Mouse (Mus musculus) midbrain, postnatal 0 days (tissue): ENCODE results near the gene Cys1. TPM values are rescaled to one million over a fixed set of nuclear protein-coding genes. Genes with fewer than 3 reads are reported as not detected.

Experiments
- ATAC-seq: fragments of 200-750 bp; cut with Nextera tagmentation; 2 replicates; pipeline ENCODE4 v1.8.0; 2017; ENCODE audit warnings: moderate number of reproducible peaks, mild to moderate bottlenecking, moderate TSS enrichment, moderate library complexity; ENCODE audit not compliant: low FRiP score
- DNase-seq: peaks from one replicate; pipeline ENCODE4 v3.0.0-alpha.2; 2015; ENCODE audit warnings: low spot score
- H3K27ac ChIP-seq: fragments of 300-500 bp; sonication (generic); 2 replicates; pipeline ENCODE4 v1.5.1; 2014; ENCODE audit warnings: low read depth, mild to moderate bottlenecking, low read length, mixed read lengths
- H3K27me3 ChIP-seq: fragments of 300-500 bp; sonication (generic); 2 replicates; pipeline ENCODE4 v1.6.1; 2014; ENCODE audit warnings: low read length, control low read depth, mixed read lengths; ENCODE audit not compliant: insufficient read depth
- H3K36me3 ChIP-seq: fragments of 300-500 bp; sonication (generic); 2 replicates; pipeline ENCODE4 v1.6.1; 2014; ENCODE audit warnings: low read length, control low read depth, mixed read lengths; ENCODE audit not compliant: insufficient read depth
- H3K4me1 ChIP-seq: fragments of 300-500 bp; sonication (generic); 2 replicates; pipeline ENCODE4 v1.6.1; 2014; ENCODE audit warnings: mild to moderate bottlenecking, control low read depth, antibody characterized with exemption, low read length, mixed read lengths; ENCODE audit not compliant: insufficient read depth
- H3K4me2 ChIP-seq: fragments of 300-500 bp; sonication (generic); 2 replicates; pipeline ENCODE4 v1.6.1; 2014; ENCODE audit warnings: low read depth, mild to moderate bottlenecking, low read length, mixed read lengths; ENCODE audit not compliant: poor library complexity, severe bottlenecking
- H3K4me3 ChIP-seq: fragments of 300-500 bp; sonication (generic); 2 replicates; pipeline ENCODE4 v1.5.1; 2014; ENCODE audit warnings: low read depth, mild to moderate bottlenecking, low read length, moderate library complexity
- H3K9ac ChIP-seq: fragments of 300-500 bp; sonication (generic); replicated peaks from 2 replicates; pipeline ENCODE4 v1.6.1; 2014; ENCODE audit warnings: mild to moderate bottlenecking, low read length, moderate library complexity, mixed read lengths; ENCODE audit not compliant: poor library complexity, severe bottlenecking
- H3K9me3 ChIP-seq: fragments of 300-500 bp; sonication (generic); 2 replicates; pipeline ENCODE4 v1.6.1; 2016; ENCODE audit warnings: low read length, control low read depth
- CTCF ChIP-seq: IDR thresholded peaks from 2 replicates; pipeline ENCODE4 v1.5.1; 2016; ENCODE audit warnings: antibody characterized with exemption, mild to moderate bottlenecking
- WGBS: fragments of 180-500 bp; shearing (Covaris S2); extraction: QIAGEN DNeasy Blood & Tissue Kit; methylation state at CpG from one replicate; pipeline ENCODE4 v1.1.7; 2014; 5-methylcytosine and 5-hydroxymethylcytosine counted together
- polyA plus RNA-seq: library from polyadenylated mRNA; unstranded; fragments of >200 nt; fragmentation: Nextera tagmentation; extraction: Ambion mirVana; gene quantifications from 2 replicates; pipeline ENCODE4 v1.2.1, GENCODE M21; 2015
- total RNA-seq: library from RNA; depleted of rRNA; stranded (reverse); fragments of >200 nt; gene quantifications from 2 replicates; pipeline ENCODE4 v1.2.3, GENCODE M21; 2014

Gene Cys1
- total and polyA plus RNA-seq, 2 experiments from 2014 or later, result 2.1 to 4.8 TPM

DNA sequence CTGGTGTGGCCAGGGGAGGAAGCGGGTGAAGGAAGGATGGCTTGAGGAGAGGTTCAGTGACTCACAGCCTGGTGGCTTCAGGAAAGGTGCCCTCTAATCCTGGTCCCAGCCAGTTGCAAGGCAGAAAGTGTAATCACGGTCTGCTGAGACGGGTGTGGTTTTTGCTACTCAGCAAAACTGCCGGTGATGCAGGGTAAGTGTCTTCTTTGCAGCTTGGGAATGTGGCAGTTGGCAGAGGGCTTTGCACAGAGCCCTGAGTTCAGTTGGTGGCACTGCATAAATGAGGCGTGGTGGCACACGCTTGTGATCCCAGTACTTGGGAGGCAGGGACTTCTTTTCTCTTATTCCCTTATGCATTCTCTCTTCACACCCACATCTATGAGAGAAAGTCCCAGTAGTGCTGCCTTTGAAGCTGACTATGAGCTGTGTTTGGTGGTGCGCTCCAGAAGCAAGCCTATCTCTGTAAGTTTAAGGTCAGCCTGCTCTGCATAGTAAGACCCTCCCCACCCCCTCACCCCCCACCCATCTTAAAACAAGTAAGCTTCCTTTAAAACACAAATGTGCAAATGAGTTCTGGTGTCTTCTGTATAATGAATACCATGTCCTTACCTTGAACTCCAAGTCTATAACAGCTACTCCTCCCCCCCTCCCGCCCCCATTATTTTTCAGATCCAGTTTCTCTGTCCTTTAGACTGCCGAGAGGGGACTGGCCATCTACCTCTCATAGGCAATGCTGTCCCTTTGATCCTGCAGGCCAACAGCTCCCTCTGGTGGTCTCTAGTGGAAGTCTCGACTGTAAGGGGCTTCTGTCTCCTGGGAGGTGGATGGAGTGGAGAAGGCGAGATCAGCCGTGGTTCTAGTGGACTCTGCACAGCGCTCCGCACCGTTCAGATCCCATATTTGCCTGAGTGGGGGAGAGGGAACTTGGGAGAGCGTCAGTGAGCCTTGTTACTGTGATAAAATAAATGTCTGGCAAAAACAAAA lies 15.2 kb upstream of the Cys1 start:
- no peaks in the 10 kb centered on the region for H3K9me3 ChIP-seq
- H3K36me3 ChIP-seq, result no peaks in the 10 kb centered on the region
- H3K4me2 ChIP-seq, result peak overlapping the region; percentile 23; the same call in 1 of the 2 replicates
- H3K4me3 ChIP-seq, result no peak overlapping the region
- TF ChIP-seq CTCF, result peak; percentile 97
- 0 out of 2 replicates have a peak, but pooled peaks cover 3% of the 10 kb centered on the region for H3K27me3 ChIP-seq
- H3K9ac ChIP-seq, result no peak overlapping the region
- H3K4me1 ChIP-seq, result no peaks in the 10 kb centered on the region
- peak; percentile 91 for ATAC-seq
- WGBS, result 43% methylated on average over 16 of the region's 16 CpGs
- DNase-seq, result peak; percentile 91
- H3K27ac ChIP-seq, result no peak overlapping the region

DNA sequence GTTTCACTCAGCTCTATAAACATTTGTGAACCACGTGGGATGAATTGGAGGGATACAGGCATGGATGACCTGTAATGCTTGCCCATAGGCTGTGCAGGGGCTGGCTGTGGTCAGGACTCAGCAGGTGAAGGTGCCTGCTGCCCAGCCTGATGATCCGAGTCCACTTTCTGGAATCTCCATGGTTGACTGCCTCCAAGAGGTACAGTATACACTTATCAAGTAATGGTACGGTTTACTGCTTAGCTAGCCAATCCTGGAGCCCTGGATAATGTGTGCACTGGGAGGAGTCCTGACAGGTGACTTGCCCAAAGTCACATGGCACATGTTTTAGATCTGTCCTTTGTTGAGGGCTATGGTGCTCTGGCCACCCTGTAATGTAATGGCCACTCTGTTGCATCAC lies 8.7 kb upstream of the Cys1 start:
- whole genome bisulfite sequencing, result 81% methylated on average over 3 of the region's 3 CpGs
- DNase-seq (no peak), ATAC-seq (no peak)
- H3K27ac ChIP-seq, result no peak overlapping the region
- H3K27me3 ChIP-seq, result no peaks in the 10 kb centered on the region
- TF ChIP-seq CTCF, result no peak
- H3K4me3 ChIP-seq, result no peak overlapping the region
- H3K36me3 ChIP-seq, result no peaks in the 10 kb centered on the region
- H3K9ac ChIP-seq, result no peak overlapping the region
- H3K9me3 ChIP-seq, result no peaks in the 10 kb centered on the region
- no peaks in the 10 kb centered on the region; the same call in 1 of the 2 replicates for H3K4me1 ChIP-seq
- no peak overlapping the region for H3K4me2 ChIP-seq

DNA sequence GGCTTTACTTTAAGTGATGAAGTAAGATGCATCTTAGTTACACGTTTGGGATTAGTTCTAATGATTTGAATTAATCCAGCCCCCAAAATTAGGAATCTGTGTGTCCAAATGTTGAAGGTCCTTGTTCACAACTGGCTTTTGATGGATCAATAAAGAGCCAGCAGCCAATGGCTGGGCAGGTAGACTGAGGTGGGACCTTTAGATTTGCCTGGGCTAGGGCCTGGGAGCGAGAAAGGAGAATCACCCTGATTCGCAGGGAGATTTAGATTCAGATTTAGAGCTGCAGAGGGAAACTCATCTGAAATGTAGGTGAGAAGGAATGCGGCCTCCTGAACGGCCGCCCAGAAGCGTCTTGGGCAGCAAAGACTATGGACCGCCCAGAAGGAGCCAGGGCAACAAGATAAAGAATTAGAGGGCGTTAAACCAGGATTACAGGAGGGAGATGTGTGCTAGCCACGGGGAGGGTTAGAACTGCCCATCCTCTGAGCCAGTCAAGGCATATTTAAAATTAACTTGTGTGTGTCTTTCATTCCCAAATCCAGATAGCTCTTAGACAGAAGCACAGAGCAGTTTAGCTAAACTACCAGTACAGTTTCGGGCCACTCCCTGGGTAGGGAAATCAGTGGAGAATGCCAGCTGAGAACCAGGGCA lies 5.2 kb upstream of the Cys1 start:
- no peak for ATAC-seq
- no peaks in the 10 kb centered on the region for H3K9me3 ChIP-seq
- 73% methylated on average over 11 of the region's 11 CpGs for WGBS

DNA sequence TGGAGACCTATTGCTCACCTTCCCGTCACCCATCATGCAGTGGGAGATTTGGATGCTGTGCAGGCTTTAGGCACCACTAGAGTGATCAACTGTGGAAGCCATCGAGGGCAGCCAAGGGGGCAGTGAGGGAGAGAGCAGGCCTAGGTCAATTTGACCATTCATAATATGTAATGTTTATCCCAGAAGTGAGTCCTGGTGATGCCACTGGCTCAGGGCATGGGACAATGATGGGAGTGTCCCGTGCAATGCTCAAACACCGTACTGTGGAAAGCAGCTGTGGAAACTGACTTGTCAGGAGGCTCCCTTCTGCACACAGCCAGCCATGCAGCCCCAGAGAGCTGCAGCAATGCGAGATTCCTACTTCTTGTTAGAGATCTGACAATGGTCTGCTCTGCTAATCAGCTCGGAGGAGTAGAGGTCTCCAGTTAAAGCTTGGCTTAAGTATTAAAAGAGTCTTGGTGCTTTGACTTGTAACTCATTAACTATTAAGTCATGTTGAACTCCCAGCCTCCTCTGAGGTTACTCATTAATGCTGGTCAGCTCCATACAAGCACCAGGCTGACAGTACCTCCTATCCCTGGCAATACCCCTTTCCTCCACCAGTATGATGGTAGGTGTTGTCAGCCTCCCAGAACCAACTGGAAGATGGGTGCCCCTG lies 4.6 kb upstream of the Cys1 start:
- H3K9me3 ChIP-seq, result no peaks in the 10 kb centered on the region
- H3K36me3 ChIP-seq, result no peaks in the 10 kb centered on the region
- H3K27ac ChIP-seq, result no peak overlapping the region
- 0 out of 2 replicates have a peak, but pooled peaks cover 7% of the 10 kb centered on the region for H3K27me3 ChIP-seq
- H3K9ac ChIP-seq, result no peak overlapping the region
- DNase-seq (no peak), ATAC-seq (no peak)
- H3K4me3 ChIP-seq, result no peak overlapping the region
- WGBS, result 74% methylated on average over 6 of the region's 6 CpGs
- no peak for TF ChIP-seq CTCF
- no peak overlapping the region for H3K4me2 ChIP-seq
- peaks cover 4% of the 10 kb centered on the region; the same call in 1 of the 2 replicates for H3K4me1 ChIP-seq

More for the DNA sequence above, 5.2 kb upstream of the Cys1 start:
- no peak overlapping the region for H3K4me3 ChIP-seq
- no peak for DNase-seq
- no peak overlapping the region for H3K27ac ChIP-seq
- H3K9ac ChIP-seq, result no peak overlapping the region
- no peaks in the 10 kb centered on the region; the same call in 1 of the 2 replicates for H3K4me1 ChIP-seq
- H3K36me3 ChIP-seq, result no peaks in the 10 kb centered on the region
- TF ChIP-seq CTCF, result no peak
- 0 out of 2 replicates have a peak, but pooled peaks cover 7% of the 10 kb centered on the region for H3K27me3 ChIP-seq
- H3K4me2 ChIP-seq, result no peak overlapping the region

DNA sequence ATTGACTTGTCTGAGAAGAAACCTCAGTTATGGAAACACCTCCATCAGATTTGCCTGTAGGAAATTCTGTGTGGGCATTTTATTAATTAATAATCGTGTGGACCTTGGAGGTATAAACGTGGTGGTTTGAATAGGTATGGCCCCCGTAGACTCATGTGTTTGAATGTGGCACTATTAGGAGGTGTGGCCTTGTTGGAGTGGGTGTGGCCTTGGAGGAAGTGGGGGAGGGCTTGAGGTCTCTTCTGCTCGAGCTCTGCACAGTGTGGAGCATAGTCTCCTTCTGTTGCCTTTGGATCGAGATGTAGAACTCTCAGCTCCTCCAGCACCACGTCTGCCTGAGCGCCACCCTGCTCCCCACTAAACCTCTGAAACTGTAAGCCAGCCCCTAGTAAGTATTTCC lies 1.8 kb upstream of the Cys1 start:
- WGBS, result 77% methylated on average over 7 of the region's 7 CpGs
- Histone ChIP-seq H3K9ac (no peak overlapping the region), H3K4me2 (no peak overlapping the region), H3K4me3 (no peak overlapping the region), H3K27me3 (peaks cover 7% of the 10 kb centered on the region; the same call in 1 of the 2 replicates), H3K9me3 (no peaks in the 10 kb centered on the region), H3K27ac (no peak overlapping the region), H3K4me1 (peaks cover 4% of the 10 kb centered on the region; the same call in 1 of the 2 replicates), H3K36me3 (no peaks in the 10 kb centered on the region)
- ATAC-seq (no peak), DNase-seq (no peak)
- TF ChIP-seq CTCF, result no peak
